Mouse (Mus musculus) heart, postnatal 10 days (tissue): ENCODE measurements around the gene Dynlt1f. TPM values are rescaled to one million over a fixed set of nuclear protein-coding genes. Genes with fewer than 3 reads are reported as not detected.
"Not testable (repeated sequence)": the region's sequence is repeated elsewhere in the genome, so short reads cannot be mapped to it uniquely, and the experiment has no call there.

Source experiments
- DNase-seq, 2 experiments: peaks; one replicate each; pipeline ENCODE4 v3.0.0; 2021
- intact Hi-C: fragments of 180-260 bp; cut with DNase I; formaldehyde crosslinking; loops from one replicate; pipeline ENCODE4 v1.15.1; 2025
- total RNA-seq, 2 experiments: library from RNA; stranded (reverse); gene quantifications; 2 replicates each; pipeline ENCODE4 v1.2.3; 2021

Dynlt1f gene
- total RNA-seq: 100 to 1,000 TPM; 116 to 117 TPM

DNA sequence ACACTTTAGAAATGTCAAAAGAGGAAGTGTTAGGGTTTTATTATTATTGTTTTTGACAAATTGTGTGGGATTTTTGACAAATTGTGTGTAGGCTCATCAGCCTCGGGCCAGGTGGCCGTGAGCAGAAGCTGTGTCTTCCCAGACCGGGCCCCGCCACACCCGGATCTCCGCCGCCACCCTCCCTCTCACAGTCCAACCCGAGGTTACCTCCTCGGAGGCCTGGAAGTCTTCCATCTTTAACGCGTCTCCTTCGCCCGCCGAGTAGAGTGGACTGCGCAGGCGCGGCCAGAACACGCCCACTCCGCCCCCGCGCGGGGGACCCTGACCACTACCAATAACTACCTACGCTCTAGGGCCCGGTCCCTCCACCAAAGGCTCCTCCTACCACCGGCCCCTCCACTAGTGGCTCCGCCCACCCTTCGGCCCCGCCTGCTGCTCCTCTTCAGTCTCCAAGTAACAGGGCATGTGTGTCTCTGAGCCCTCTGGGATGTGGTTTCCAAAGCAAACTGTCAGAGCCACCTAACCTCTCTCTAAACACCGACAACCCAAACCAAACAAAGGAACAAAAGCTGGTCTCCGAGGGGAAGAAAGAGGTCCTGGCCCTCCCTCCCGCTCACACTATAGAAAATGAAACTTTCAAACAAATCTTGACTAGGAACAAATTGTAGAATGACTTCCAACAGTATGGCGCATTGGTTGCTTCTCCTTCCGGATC lies at the start of gene Dynlt1f:
Gene Dynlt1f, minus strand, starts transcription at position 334 of the 715 bp plus-strand sequence.
- DNase-seq: peak; percentile 82
- intact Hi-C loops: not testable (repeated sequence)

DNA sequence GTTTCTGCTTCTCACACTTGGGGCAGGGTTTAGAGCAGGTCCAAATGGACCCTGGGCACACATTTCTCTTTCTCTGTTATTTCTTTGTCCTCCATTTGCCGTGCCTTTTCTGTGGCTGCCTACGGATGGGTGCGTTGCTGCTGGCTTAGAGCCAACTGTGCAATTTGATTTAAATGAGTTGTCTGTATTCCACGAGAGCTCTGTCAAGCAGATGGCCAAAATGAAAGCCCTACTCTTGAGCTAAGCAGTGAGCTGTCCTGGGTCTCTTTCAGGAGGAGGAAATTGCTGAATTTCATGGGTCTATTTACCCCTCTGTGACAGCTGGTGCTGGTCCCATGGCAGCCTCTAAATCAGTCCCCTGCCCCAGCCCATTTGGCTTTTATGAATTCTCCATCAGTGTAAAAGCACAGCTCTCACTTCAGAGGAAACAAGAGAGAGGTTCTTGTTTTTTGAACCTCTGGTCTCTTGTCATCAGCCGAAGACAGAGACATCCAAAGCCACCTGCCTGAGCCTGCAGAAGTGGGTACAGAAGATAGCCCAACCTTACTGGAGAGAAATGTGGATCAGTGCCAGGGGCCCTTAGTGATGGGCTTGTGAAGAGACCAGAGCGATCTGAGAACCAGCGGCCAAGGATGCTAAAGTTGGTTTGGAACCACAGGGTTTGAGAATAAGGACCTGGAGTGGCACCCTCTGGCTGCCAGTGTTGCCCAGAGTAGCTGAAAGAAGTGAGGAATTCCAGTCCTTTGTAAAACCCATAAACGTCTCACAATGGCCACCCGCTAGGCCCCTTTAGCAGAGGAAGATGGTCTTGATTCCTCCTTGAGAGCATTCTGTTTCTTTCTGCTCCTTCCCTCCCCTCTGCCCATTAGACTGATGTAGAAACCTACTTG lies 47.9 kb upstream of the Dynlt1f start:
- intact Hi-C loops, DNase-seq: not testable (repeated sequence)

- intact Hi-C loops, DNase-seq: not testable (repeated sequence)
Observed at GRCm38 (mm10) chr17:6702625-6703221, 47.0 kb upstream of the Dynlt1f start.

DNA sequence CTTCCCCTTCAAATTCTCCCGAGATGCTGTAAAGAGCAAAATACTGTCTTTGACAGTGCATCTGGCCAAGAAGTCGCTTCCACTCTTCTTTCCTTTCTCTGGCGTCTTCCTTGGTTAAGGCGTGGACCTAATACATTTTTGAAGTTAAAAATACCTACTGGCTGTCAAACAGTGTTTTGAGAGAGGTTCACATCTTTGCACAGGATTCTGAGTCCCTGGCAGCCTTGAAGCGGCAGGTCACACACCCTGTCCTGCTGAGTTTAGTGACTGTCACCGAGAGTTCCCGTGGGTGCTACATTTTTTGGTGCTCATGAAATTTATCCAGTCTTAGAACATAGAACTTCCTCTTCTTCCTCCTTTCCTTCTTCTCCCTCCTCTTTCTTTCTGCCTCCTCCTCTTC lies 44.4 kb upstream of the Dynlt1f start:
- intact Hi-C loops: not testable (repeated sequence)

DNA sequence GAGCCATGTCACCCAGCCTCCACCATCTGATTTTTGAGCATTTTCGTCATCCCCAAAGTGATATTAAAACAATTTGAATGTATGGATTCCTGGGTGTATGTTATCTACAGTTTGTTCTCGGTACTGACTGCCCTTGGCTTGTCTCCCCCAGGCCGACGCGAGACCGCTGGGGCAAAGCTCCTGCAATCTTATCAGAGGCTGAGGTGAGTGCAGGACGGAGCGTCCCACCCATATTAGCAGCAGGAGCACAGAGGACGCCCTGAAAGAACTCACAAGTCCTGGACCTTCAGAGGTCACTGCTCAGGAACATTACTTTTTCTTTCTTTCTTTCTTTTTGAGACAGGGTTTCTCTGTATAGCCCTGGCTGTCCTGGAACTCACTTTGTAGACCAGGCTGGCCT lies 43.8 kb upstream of the Dynlt1f start:
- not testable (repeated sequence) for DNase-seq
- intact Hi-C loops: loop anchor here (10.0 kb wide), 1 partner anchor 195 kb away; no protein-coding TSS in a partner anchor

More for the DNA sequence above, 44.4 kb upstream of the Dynlt1f start:
- not testable (repeated sequence) for DNase-seq

DNA sequence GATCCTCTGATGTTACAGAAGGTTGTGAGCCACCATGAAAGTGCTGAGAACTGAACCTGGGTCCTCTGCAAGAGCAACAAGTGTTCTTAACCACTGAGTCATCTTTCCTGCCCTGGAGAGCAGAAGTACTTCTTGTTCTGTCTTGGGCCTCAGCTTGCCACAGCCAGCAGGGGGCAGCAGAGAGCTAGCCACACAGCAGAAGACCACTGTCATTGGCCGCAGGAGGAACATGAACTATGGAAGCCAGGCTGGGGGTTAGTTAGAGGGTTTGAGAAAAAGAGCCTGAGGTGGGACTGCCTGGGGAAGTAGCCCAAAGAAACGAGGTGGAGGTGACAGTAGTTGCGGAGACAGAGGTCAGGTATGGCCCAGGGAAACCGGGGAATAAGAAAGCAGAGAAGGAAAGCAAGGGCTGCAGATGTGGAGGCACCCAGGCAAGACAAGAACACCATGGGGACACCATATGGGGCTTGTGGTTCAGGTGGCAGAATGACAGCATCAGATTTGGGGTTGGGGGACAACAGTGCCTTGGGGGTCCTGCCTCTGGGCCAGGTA lies 41.6 kb upstream of the Dynlt1f start:
- intact Hi-C loops: loop anchor here (10.0 kb wide), 1 partner anchor 198 kb away; no protein-coding TSS in a partner anchor
- DNase-seq: peak; percentile 58 to 65

DNA sequence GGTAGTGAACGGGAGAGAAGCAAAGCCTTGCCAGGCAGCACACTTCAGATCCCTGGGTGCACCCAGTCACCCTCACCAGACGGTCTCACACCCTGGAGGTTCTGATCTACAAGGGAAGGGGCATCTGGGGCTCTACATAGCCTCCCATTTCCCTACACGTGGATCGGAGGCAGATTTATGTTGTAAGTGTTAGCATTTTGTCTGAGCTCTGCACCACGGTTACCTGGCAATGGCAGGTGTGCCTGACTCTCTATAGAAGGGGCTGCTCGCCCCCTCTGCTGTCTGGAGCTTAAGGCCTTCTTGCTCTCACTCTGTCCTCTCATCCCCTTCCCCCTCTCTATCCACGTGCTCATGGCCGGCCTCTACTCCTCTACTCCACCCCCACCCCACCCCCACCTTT lies 40.8 kb upstream of the Dynlt1f start:
- not testable (repeated sequence) for DNase-seq
- intact Hi-C loops: loop anchor here (10.0 kb wide), 1 partner anchor 198 kb away; no protein-coding TSS in a partner anchor

DNA sequence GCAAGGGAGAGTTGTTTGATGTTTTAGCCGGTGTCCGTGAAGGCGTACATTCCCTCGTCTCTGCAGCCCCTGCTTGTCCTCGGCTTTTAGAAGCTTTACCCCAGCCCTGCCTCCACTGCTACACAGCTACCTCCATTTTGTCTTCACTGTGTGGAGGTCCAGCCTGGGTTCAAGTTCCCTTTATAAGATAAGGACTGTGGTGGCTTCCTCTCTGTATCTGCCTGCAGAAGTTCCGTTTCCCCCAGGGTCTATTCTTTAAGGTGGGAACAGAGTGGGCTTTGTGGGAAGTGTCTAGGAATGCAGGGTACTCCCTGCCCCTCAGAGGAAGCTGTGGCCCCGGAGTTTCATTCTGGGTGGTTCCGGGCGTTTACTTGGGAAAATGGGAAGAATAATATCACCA lies 40.0 kb upstream of the Dynlt1f start:
- not testable (repeated sequence) for DNase-seq
- intact Hi-C loops: loop anchor here (10.0 kb wide), 1 partner anchor 199 kb away; no protein-coding TSS in a partner anchor

DNA sequence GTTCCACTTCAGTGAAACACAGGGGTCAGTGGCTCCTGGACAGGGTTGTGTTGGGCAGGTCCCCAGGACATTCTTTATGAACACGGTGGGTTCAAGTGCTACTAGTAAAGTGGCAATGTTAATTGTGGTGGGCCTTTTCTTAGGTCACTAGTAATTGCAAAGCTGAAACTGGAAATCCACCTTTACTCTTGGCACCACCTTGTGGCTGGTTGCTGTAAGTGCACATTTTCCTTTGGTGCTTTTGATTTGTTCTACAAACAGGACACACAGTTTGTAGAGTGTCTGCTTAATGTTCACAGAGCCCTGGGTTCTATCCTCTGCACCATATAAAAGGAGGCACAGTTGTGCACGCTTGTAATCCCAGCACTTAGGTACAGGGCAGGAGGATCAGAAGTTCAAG lies 35.9 kb upstream of the Dynlt1f start:
- intact Hi-C loops: loop anchor here (10.0 kb wide), 1 partner anchor 203 kb away; no protein-coding TSS in a partner anchor
- DNase-seq: peak; percentile 93 to 97

GRCm38 (mm10) chr17:6689344-6689743 lies 33.6 kb upstream of the Dynlt1f start:
- DNase-seq, intact Hi-C loops: not testable (repeated sequence)

GRCm38 (mm10) chr17:6686299-6686971 lies 30.7 kb upstream of the Dynlt1f start:
- DNase-seq, intact Hi-C loops: not testable (repeated sequence)

- DNase-seq, intact Hi-C loops: not testable (repeated sequence)
Observed at GRCm38 (mm10) chr17:6685288-6685818, 29.7 kb upstream of the Dynlt1f start.

GRCm38 (mm10) chr17:6684464-6685287 lies 29.0 kb upstream of the Dynlt1f start:
- intact Hi-C loops, DNase-seq: not testable (repeated sequence)

DNA sequence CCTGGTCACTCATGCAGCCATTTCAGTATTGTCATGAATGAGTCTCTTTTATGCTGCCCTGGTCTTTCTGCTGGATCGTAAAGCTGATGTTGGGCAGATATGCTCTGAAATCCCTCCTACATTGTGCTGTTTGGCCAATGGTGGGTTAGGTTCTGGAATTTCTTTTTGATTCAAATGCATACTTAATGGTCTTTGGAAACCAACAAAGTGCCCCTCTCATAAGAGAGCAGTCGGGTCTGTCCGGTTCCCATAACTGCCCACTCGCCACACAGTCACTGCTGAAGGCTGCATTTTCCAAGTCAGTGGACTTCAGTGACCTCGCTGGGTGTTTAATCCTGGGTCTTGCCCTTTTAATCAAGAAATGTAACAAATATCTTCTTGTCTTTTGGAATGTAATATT lies 28.0 kb upstream of the Dynlt1f start:
- DNase-seq, intact Hi-C loops: not testable (repeated sequence)

- intact Hi-C loops, DNase-seq: not testable (repeated sequence)
Observed at GRCm38 (mm10) chr17:6681721-6682120, 26.0 kb upstream of the Dynlt1f start.

DNA sequence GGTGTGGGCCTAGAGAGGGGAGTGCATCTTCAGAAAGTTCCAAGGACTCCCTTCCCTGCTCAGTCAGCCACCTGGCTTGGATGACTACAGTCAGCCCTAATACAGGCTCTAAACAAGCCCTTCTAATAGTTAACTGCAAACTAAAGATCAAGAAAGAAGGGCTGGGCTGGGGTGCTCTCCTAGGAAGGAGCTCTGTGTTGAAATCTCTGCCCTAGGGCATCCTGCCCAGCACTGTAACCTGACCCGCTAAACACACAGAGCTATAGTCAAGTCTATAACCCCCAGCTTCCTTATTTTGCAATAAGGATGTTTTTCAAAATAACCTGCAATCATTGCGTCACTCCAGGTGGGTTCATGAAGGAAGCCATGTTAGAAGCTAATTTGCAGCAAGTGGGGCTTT lies 22.4 kb upstream of the Dynlt1f start:
- intact Hi-C loops, DNase-seq: not testable (repeated sequence)

- intact Hi-C loops, DNase-seq: not testable (repeated sequence)
Observed at GRCm38 (mm10) chr17:6674297-6674696, 18.6 kb upstream of the Dynlt1f start.

- intact Hi-C loops, DNase-seq: not testable (repeated sequence)
Observed at GRCm38 (mm10) chr17:6668522-6668921, 12.8 kb upstream of the Dynlt1f start.

- intact Hi-C loops, DNase-seq: not testable (repeated sequence)
Observed at GRCm38 (mm10) chr17:6665389-6665788, 9.7 kb upstream of the Dynlt1f start.
